Mouse (Mus musculus): ENCODE results near the gene Cldn22. TPM values are rescaled to one million over a fixed set of nuclear protein-coding genes. Genes with fewer than 3 reads are reported as not detected.

Cldn22 gene
- polyA plus RNA-seq, 1 experiment from 2014 or later: not detected

- no peaks in the 10 kb centered on the region for H3K9me3 ChIP-seq
- no peak overlapping the region for H3K9ac ChIP-seq
- H3K36me3 ChIP-seq: peaks cover 56% of the 10 kb centered on the region
- no peaks in the 10 kb centered on the region for H3K27me3 ChIP-seq
- H3K4me3 ChIP-seq: no peak overlapping the region
- ATAC-seq (ENCODE audit: insufficient number of reproducible peaks, low FRiP score, low TSS enrichment, low read depth): no peak
- 52% methylated on average over 13 of the region's 13 CpGs for WGBS
- no peak overlapping the region for H3K4me2 ChIP-seq
- H3K27ac ChIP-seq: no peak overlapping the region
- H3K4me1 ChIP-seq: peaks cover 11% of the 10 kb centered on the region; the same call in 1 of the 2 replicates
Measured at GRCm38 (mm10) chr8:47872361-47873107, 48.3 kb downstream of the Cldn22 start.

- ATAC-seq (ENCODE audit: insufficient number of reproducible peaks, low FRiP score, low TSS enrichment, low read depth): no peak
- Histone ChIP-seq H3K4me3 (no peak overlapping the region), H3K4me2 (no peak overlapping the region), H3K27ac (no peak overlapping the region), H3K9me3 (no peaks in the 10 kb centered on the region), H3K4me1 (peaks cover 11% of the 10 kb centered on the region; the same call in 1 of the 2 replicates), H3K36me3 (peaks cover 52% of the 10 kb centered on the region), H3K27me3 (no peaks in the 10 kb centered on the region), H3K9ac (no peak overlapping the region)
- WGBS: 51% methylated on average over 13 of the region's 13 CpGs
Measured at GRCm38 (mm10) chr8:47874497-47875178, 50.4 kb downstream of the Cldn22 start.

Other genes with a start within 250 kb of the Cldn22 start
- gene Ing2, start 148.9 kb upstream of the Cldn22 start, polyA plus RNA-seq (2015; fragmentation: Nextera tagmentation; extraction: Ambion mirVana): 8.5 and 10.1 TPM in 2 replicates
- 21.3 and 22.2 TPM in 2 replicates for gene Cdkn2aip, start 110.5 kb upstream of the Cldn22 start, polyA plus RNA-seq (2015; fragmentation: Nextera tagmentation; extraction: Ambion mirVana)
- not detected in 2 replicates for gene Cldn24, start 2.3 kb upstream of the Cldn22 start, polyA plus RNA-seq (2015; fragmentation: Nextera tagmentation; extraction: Ambion mirVana)
- gene Wwc2, start 166.4 kb downstream of the Cldn22 start, polyA plus RNA-seq (2015; fragmentation: Nextera tagmentation; extraction: Ambion mirVana): 9.4 and 11.9 TPM in 2 replicates